Mouse (Mus musculus) intestine, postnatal 0 days (tissue): ENCODE measurements around the gene Slco4a1. TPM values are rescaled to one million over a fixed set of nuclear protein-coding genes. Genes with fewer than 3 reads are reported as not detected.

ENCODE experiments used
- ATAC-seq: fragments of 200-750 bp; cut with Nextera tagmentation; 2 replicates; pipeline ENCODE4 v1.8.0; 2017; ENCODE audit warnings: mild to moderate bottlenecking, moderate TSS enrichment, moderate library complexity
- H3K27ac ChIP-seq: fragments of 300-500 bp; sonication (generic); 2 replicates; pipeline ENCODE4 v1.5.1; 2014; ENCODE audit warnings: mild to moderate bottlenecking, low read depth, low read length, moderate library complexity
- H3K27me3 ChIP-seq: fragments of 300-500 bp; sonication (generic); replicated peaks from 2 replicates; pipeline ENCODE4 v1.6.1; 2014; ENCODE audit warnings: low read length, mixed read lengths; ENCODE audit not compliant: control insufficient read depth, insufficient read depth
- H3K36me3 ChIP-seq: fragments of 300-500 bp; sonication (generic); 2 replicates; pipeline ENCODE4 v1.6.1; 2014; ENCODE audit warnings: mild to moderate bottlenecking, moderate library complexity; ENCODE audit not compliant: control insufficient read depth, insufficient read depth
- H3K4me1 ChIP-seq: fragments of 300-500 bp; sonication (generic); replicated peaks from 2 replicates; pipeline ENCODE4 v1.6.1; 2014; ENCODE audit warnings: antibody characterized with exemption, low read length, mixed read lengths; ENCODE audit not compliant: control insufficient read depth, insufficient read depth
- H3K4me2 ChIP-seq: fragments of 300-500 bp; sonication (generic); replicated peaks from 2 replicates; pipeline ENCODE4 v1.6.1; 2014; ENCODE audit warnings: low read depth, mild to moderate bottlenecking, moderate library complexity
- H3K4me3 ChIP-seq: fragments of 300-500 bp; sonication (generic); 2 replicates; pipeline ENCODE4 v1.5.1; 2014; ENCODE audit warnings: low read depth, low read length
- H3K9ac ChIP-seq: fragments of 300-500 bp; sonication (generic); 2 replicates; pipeline ENCODE4 v1.6.1; 2014; ENCODE audit warnings: mild to moderate bottlenecking, low read depth, low read length
- H3K9me3 ChIP-seq: fragments of 300-500 bp; sonication (generic); 2 replicates; pipeline ENCODE4 v1.6.1; 2016; ENCODE audit warnings: mixed run types; ENCODE audit not compliant: control insufficient read depth
- CTCF ChIP-seq: sonication (generic); IDR thresholded peaks from 2 replicates; pipeline ENCODE4 v1.5.1; 2016; ENCODE audit warnings: low read depth, mild to moderate bottlenecking, control low read depth, antibody characterized with exemption, moderate library complexity
- WGBS: fragments of 180-500 bp; shearing (Covaris S2); extraction: QIAGEN DNeasy Blood & Tissue Kit; methylation state at CpG from one replicate; pipeline ENCODE4 v1.1.7; 2014; 5-methylcytosine and 5-hydroxymethylcytosine counted together
- polyA plus RNA-seq: library from polyadenylated mRNA; unstranded; fragments of >200 nt; fragmentation: Nextera tagmentation; extraction: Ambion mirVana; gene quantifications from 2 replicates; pipeline ENCODE4 v1.2.1, GENCODE M21; 2015

Gene Slco4a1
- polyA plus RNA-seq, 1 experiment from 2014 or later: 0.47 TPM

GRCm38 (mm10) chr2:180485306-180485705 is 29.3 kb downstream of the Slco4a1 start:
- H3K9ac ChIP-seq: no peak overlapping the region
- H3K4me2 ChIP-seq: no peak overlapping the region
- no peaks in the 10 kb centered on the region for H3K9me3 ChIP-seq
- 0 out of 2 replicates have a peak, but pooled peaks cover 15% of the 10 kb centered on the region for H3K27me3 ChIP-seq
- 66% methylated on average over 3 of the region's 3 CpGs for WGBS
- no peaks in the 10 kb centered on the region for H3K4me1 ChIP-seq
- TF ChIP-seq CTCF: no peak
- H3K36me3 ChIP-seq: no peaks in the 10 kb centered on the region
- no peak overlapping the region for H3K4me3 ChIP-seq
- ATAC-seq: no peak
- H3K27ac ChIP-seq: no peak overlapping the region

GRCm38 (mm10) chr2:180488210-180488751 is 32.2 kb downstream of the Slco4a1 start:
- TF ChIP-seq CTCF: no peak
- 25% methylated on average over 17 of the region's 17 CpGs for WGBS
- no peak overlapping the region for H3K27ac ChIP-seq
- no peak overlapping the region for H3K4me2 ChIP-seq
- no peaks in the 10 kb centered on the region for H3K9me3 ChIP-seq
- H3K4me3 ChIP-seq: no peak overlapping the region
- H3K4me1 ChIP-seq: no peaks in the 10 kb centered on the region
- H3K36me3 ChIP-seq: no peaks in the 10 kb centered on the region
- ATAC-seq: no peak
- H3K9ac ChIP-seq: no peak overlapping the region
- H3K27me3 ChIP-seq: 0 out of 2 replicates have a peak, but pooled peaks cover 8% of the 10 kb centered on the region

DNA sequence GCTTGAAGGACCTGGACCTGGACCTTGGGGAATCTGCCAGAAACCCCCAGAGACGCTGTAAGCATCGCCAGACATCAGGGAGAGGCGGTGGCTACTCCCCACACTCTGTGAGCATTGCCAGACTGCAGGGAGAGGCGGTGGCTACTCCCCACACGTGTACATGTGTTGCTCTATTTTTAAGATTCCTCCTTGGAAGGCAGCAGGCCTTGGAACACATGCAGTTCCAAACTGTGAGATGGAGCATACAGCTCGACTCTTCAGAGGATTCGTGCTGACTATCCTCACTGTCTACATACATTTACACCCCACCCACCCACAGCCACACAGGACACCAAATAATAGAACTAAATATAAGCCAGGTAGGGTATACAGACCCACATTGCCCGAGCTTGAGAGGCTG is 39.9 kb downstream of the Slco4a1 start:
- 0 out of 2 replicates have a peak, but pooled peaks cover 1% of the 10 kb centered on the region for H3K4me1 ChIP-seq
- no peak overlapping the region for H3K4me3 ChIP-seq
- H3K27ac ChIP-seq: no peak overlapping the region
- H3K27me3 ChIP-seq: peaks cover 19% of the 10 kb centered on the region
- no peak overlapping the region for H3K4me2 ChIP-seq
- WGBS: 70% methylated on average over 8 of the region's 8 CpGs
- no peaks in the 10 kb centered on the region for H3K9me3 ChIP-seq
- H3K36me3 ChIP-seq: no peaks in the 10 kb centered on the region
- ATAC-seq: no peak
- H3K9ac ChIP-seq: no peak overlapping the region
- TF ChIP-seq CTCF: no peak

GRCm38 (mm10) chr2:180499741-180500140 is 43.7 kb downstream of the Slco4a1 start, which contains the start of gene Ntsr1:
TSS of gene Ntsr1 (plus strand) at chr2:180499976.
- Histone ChIP-seq H3K4me2 (peak within 1 kb of the TSS; percentile 52), H3K27me3 (peaks cover 19% of the 10 kb centered on the region), H3K27ac (no peak within 1 kb of the TSS), H3K4me3 (peak within 1 kb of the TSS; percentile 14; the same call in 1 of the 2 replicates), H3K4me1 (0 out of 2 replicates have a peak, but pooled peaks cover 2% of the 10 kb centered on the region), H3K9ac (no peak within 1 kb of the TSS), H3K9me3 (no peaks in the 10 kb centered on the region), H3K36me3 (no peaks in the 10 kb centered on the region)
- no peak for TF ChIP-seq CTCF
- under 1% methylated on average over 30 of the region's 30 CpGs for WGBS
- no peak for ATAC-seq

DNA sequence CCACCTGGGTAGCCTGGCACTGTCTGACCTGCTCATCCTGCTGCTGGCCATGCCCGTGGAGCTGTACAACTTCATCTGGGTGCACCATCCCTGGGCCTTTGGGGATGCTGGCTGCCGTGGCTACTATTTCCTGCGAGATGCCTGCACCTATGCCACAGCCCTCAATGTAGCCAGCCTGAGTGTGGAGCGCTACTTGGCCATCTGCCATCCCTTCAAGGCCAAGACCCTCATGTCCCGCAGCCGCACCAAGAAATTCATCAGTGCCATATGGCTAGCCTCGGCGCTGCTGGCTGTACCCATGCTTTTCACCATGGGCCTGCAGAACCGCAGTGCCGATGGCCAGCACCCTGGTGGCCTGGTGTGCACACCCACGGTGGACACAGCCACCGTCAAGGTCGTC is 44.7 kb downstream of the Slco4a1 start:
- Histone ChIP-seq H3K27me3 (peaks cover 19% of the 10 kb centered on the region), H3K4me1 (0 out of 2 replicates have a peak, but pooled peaks cover 2% of the 10 kb centered on the region), H3K4me3 (no peak overlapping the region), H3K4me2 (peak overlapping the region; percentile 21; the same call in 1 of the 2 replicates), H3K9ac (no peak overlapping the region), H3K9me3 (no peaks in the 10 kb centered on the region), H3K36me3 (no peaks in the 10 kb centered on the region), H3K27ac (no peak overlapping the region)
- 36% methylated on average over 13 of the region's 13 CpGs for WGBS
- ATAC-seq: no peak
- TF ChIP-seq CTCF: no peak

- 42% methylated on average over 9 of the region's 9 CpGs for WGBS
- H3K4me2 ChIP-seq: peak overlapping the region; percentile 21; the same call in 1 of the 2 replicates
- no peak overlapping the region for H3K27ac ChIP-seq
- 0 out of 2 replicates have a peak, but pooled peaks cover 2% of the 10 kb centered on the region for H3K4me1 ChIP-seq
- no peak for ATAC-seq
- H3K27me3 ChIP-seq: peaks cover 19% of the 10 kb centered on the region
- no peak overlapping the region for H3K4me3 ChIP-seq
- H3K9me3 ChIP-seq: no peaks in the 10 kb centered on the region
- no peak for TF ChIP-seq CTCF
- no peaks in the 10 kb centered on the region for H3K36me3 ChIP-seq
- no peak overlapping the region for H3K9ac ChIP-seq
Observed at GRCm38 (mm10) chr2:180501217-180501967, 45.3 kb downstream of the Slco4a1 start.
